Mouse (Mus musculus) intestine, embryonic 14.5 days (tissue): ENCODE data around the gene Ttc12. TPM values are rescaled to one million over a fixed set of nuclear protein-coding genes. Genes with fewer than 3 reads are reported as not detected.

Experiments
- ATAC-seq: fragments of 200-750 bp; cut with Nextera tagmentation; replicated peaks from 2 replicates; pipeline ENCODE4 v1.8.0; 2017; ENCODE audit warnings: low read depth, moderate number of reproducible peaks, moderate TSS enrichment, moderate library complexity; ENCODE audit not compliant: low FRiP score, low TSS enrichment
- DNase-seq: peaks from one replicate; pipeline ENCODE4 v3.0.0-alpha.2; 2018; ENCODE audit warnings: low spot score
- H3K27ac ChIP-seq: fragments of 300-500 bp; sonication (generic); 2 replicates; pipeline ENCODE4 v1.5.1; 2014; ENCODE audit warnings: low read depth, mild to moderate bottlenecking, control low read depth
- H3K27me3 ChIP-seq: fragments of 300-500 bp; sonication (generic); replicated peaks from 2 replicates; pipeline ENCODE4 v1.6.1; 2014; ENCODE audit warnings: low read length, control low read depth; ENCODE audit not compliant: control insufficient read depth, insufficient read depth
- H3K36me3 ChIP-seq: fragments of 300-500 bp; sonication (generic); 2 replicates; pipeline ENCODE4 v1.6.1; 2014; ENCODE audit warnings: low read length, control low read depth; ENCODE audit not compliant: control insufficient read depth, insufficient read depth
- H3K4me1 ChIP-seq: fragments of 300-500 bp; sonication (generic); replicated peaks from 2 replicates; pipeline ENCODE4 v1.6.1; 2014; ENCODE audit warnings: low read length, control low read depth, mixed read lengths; ENCODE audit not compliant: control insufficient read depth, insufficient read depth
- H3K4me2 ChIP-seq: fragments of 300-500 bp; sonication (generic); 2 replicates; pipeline ENCODE4 v1.6.1; 2014; ENCODE audit warnings: low read length
- H3K4me3 ChIP-seq: fragments of 300-500 bp; sonication (generic); 2 replicates; pipeline ENCODE4 v1.5.1; 2014; ENCODE audit warnings: low read depth, low read length, control low read depth, mixed read lengths
- H3K9ac ChIP-seq: fragments of 300-500 bp; sonication (generic); 2 replicates; pipeline ENCODE4 v1.6.1; 2014; ENCODE audit warnings: mild to moderate bottlenecking, low read length
- H3K9me3 ChIP-seq: fragments of 300-500 bp; sonication (generic); 2 replicates; pipeline ENCODE4 v1.6.1; 2016; ENCODE audit warnings: low read length, control low read depth; ENCODE audit not compliant: control insufficient read depth
- WGBS: fragments of 180-500 bp; shearing (Covaris S2); extraction: QIAGEN DNeasy Blood & Tissue Kit; methylation state at CpG from one replicate; pipeline ENCODE4 v1.1.7; 2014; 5-methylcytosine and 5-hydroxymethylcytosine counted together
- polyA plus RNA-seq: library from polyadenylated mRNA; unstranded; fragments of >200 nt; fragmentation: Nextera tagmentation; extraction: Ambion mirVana; gene quantifications from 2 replicates; pipeline ENCODE4 v1.2.1, GENCODE M21; 2014

Gene Ttc12
- polyA plus RNA-seq, result 0.97 and 1.1 TPM in 2 replicates

GRCm38 (mm10) chr9:49485892-49486311 is at the start of gene Ttc12:
Gene Ttc12, minus strand, starts transcription at chr9:49486225.
- WGBS, result 1% methylated on average over 18 of the region's 18 CpGs

GRCm38 (mm10) chr9:49534958-49535357 is 48.9 kb upstream of the Ttc12 start:
- 39% methylated on average over 4 of the region's 4 CpGs for WGBS
- DNase-seq (no peak), ATAC-seq (no peak)
- Histone ChIP-seq H3K4me3 (no peak overlapping the region), H3K4me1 (peaks cover 6% of the 10 kb centered on the region; the same call in 1 of the 2 replicates), H3K9me3 (no peaks in the 10 kb centered on the region), H3K4me2 (no peak overlapping the region), H3K27me3 (no peaks in the 10 kb centered on the region), H3K27ac (no peak overlapping the region), H3K36me3 (peaks cover 8% of the 10 kb centered on the region), H3K9ac (no peak overlapping the region)

More at GRCm38 (mm10) chr9:49485892-49486311, at the start of gene Ttc12:
- Histone ChIP-seq H3K9ac (peak within 1 kb of the TSS; percentile 34), H3K4me3 (peak within 1 kb of the TSS; percentile 47), H3K4me1 (0 out of 2 replicates have a peak, but pooled peaks cover 12% of the 10 kb centered on the region), H3K27ac (no peak within 1 kb of the TSS), H3K4me2 (peak within 1 kb of the TSS; percentile 79), H3K27me3 (no peaks in the 10 kb centered on the region), H3K36me3 (no peaks in the 10 kb centered on the region), H3K9me3 (no peaks in the 10 kb centered on the region)
- ATAC-seq, result peak; percentile 84
- peak; percentile 86 for DNase-seq

GRCm38 (mm10) chr9:49533912-49534491 is 48.0 kb upstream of the Ttc12 start:
- 43% methylated on average over 6 of the region's 8 CpGs for WGBS
- Histone ChIP-seq H3K4me1 (peaks cover 6% of the 10 kb centered on the region; the same call in 1 of the 2 replicates), H3K9me3 (no peaks in the 10 kb centered on the region), H3K27ac (no peak overlapping the region), H3K27me3 (no peaks in the 10 kb centered on the region), H3K4me2 (no peak overlapping the region), H3K36me3 (peaks cover 8% of the 10 kb centered on the region), H3K9ac (no peak overlapping the region), H3K4me3 (no peak overlapping the region)
- ATAC-seq, result no peak
- no peak for DNase-seq

DNA sequence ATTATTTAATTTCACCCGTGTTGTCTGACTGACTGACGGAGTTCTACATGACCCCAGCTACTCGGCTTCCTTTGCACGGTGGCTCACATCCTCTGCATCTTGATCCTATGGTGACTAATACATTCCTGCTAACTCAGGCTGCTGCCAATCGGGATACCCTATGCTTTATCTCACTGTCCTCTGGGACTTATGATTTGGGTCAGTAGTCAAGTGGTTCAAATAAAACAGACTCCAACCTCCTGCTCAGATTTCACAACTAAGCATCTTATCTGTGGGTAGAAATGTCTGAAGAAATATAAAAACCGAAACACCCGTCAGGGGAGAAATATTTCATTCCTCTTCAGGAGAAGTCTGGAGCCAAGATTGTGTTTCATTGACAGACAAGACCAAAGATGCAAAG is 47.4 kb upstream of the Ttc12 start:
- Histone ChIP-seq H3K9me3 (no peaks in the 10 kb centered on the region), H3K27ac (no peak overlapping the region), H3K27me3 (no peaks in the 10 kb centered on the region), H3K9ac (no peak overlapping the region), H3K4me1 (peaks cover 6% of the 10 kb centered on the region; the same call in 1 of the 2 replicates), H3K36me3 (peaks cover 12% of the 10 kb centered on the region), H3K4me3 (no peak overlapping the region), H3K4me2 (no peak overlapping the region)
- DNase-seq (no peak), ATAC-seq (no peak)
- WGBS, result 57% methylated on average over 7 of the region's 7 CpGs

DNA sequence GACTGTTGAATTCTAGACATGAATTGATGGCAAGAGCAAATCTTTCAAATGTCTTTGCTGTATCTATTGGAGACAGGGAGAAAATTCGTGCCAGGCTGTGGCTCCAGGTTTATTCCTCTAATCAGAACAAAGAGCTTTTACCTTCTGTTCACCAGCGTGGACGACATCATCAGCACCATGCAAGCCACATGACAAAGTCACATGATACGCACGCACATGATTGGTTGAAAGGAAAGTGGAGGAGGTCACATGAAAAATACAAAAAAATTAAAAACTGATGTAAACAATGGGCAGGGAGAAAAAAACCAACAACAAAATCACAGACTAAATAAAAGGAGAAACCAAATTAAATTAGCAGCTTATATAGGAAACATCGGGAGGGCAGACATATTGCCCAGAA is 45.8 kb upstream of the Ttc12 start:
- WGBS, result 92% methylated on average over 6 of the region's 6 CpGs
- Histone ChIP-seq H3K27me3 (no peaks in the 10 kb centered on the region), H3K4me3 (no peak overlapping the region), H3K36me3 (peaks cover 12% of the 10 kb centered on the region), H3K9me3 (no peaks in the 10 kb centered on the region), H3K27ac (no peak overlapping the region), H3K4me2 (no peak overlapping the region), H3K9ac (no peak overlapping the region), H3K4me1 (peaks cover 6% of the 10 kb centered on the region; the same call in 1 of the 2 replicates)
- DNase-seq (no peak), ATAC-seq (no peak)

DNA sequence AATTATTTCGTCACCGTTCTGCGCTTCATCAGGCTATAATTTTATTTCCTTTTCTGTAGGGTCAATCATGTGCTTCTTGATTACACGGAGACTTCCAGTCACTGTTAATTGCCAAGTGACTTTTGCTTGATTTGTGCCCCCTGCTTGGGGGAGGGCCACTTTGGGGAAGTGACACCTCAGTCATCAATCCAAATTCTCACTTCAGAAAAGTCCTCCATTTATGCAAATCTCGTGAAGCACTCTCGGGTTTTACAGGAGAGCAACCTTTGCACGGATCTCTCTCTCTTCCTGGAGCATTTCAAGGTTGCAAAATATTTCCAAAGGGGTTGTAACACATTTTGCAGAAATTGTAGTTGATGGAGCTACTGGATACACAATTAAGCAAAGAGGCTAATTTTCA is 45.2 kb upstream of the Ttc12 start:
- Histone ChIP-seq H3K4me3 (no peak overlapping the region), H3K27ac (no peak overlapping the region), H3K36me3 (peaks cover 12% of the 10 kb centered on the region), H3K4me2 (no peak overlapping the region), H3K9ac (no peak overlapping the region), H3K4me1 (peaks cover 6% of the 10 kb centered on the region; the same call in 1 of the 2 replicates), H3K27me3 (no peaks in the 10 kb centered on the region), H3K9me3 (no peaks in the 10 kb centered on the region)
- WGBS, result 47% methylated on average over 7 of the region's 7 CpGs
- DNase-seq, result no peak
- no peak for ATAC-seq

- ATAC-seq, result no peak
- 57% methylated on average over 4 of the region's 4 CpGs for WGBS
Observed at GRCm38 (mm10) chr9:49530739-49531138, 44.7 kb upstream of the Ttc12 start.

DNA sequence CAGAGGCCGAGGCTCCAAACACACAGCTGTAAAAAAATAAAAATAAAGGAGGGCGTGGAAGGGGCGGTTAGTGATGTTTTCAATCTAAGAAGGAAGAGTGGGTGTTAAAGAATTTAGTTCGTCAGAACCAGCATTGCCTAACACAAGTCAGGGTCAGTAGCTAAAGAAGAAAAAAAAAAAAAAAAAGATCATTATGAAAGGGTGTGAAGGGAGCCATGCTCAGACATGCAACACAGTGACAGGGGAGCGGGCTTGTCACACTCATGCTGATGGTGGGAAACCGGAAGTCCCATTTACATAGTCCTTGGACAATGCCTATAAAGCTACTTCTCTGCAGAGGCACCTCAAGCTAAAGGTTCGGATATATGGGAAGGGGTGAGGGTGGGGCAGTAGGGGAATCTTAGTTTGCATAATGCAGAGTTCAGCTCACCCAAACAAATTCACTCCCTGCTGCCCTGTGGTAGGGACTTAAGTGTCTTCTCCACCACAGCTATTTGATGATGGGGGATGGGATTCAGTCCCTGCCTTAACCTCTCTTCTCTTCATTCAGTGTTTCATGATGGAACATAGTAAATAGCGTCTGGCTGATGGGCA is 43.4 kb upstream of the Ttc12 start:
- Histone ChIP-seq H3K4me3 (no peak overlapping the region), H3K27ac (no peak overlapping the region), H3K9ac (no peak overlapping the region), H3K4me2 (no peak overlapping the region), H3K27me3 (no peaks in the 10 kb centered on the region), H3K9me3 (no peaks in the 10 kb centered on the region), H3K4me1 (0 out of 2 replicates have a peak, but pooled peaks cover 3% of the 10 kb centered on the region), H3K36me3 (peaks cover 12% of the 10 kb centered on the region)
- WGBS, result 72% methylated on average over 8 of the region's 8 CpGs
- ATAC-seq (no peak), DNase-seq (no peak)

More at GRCm38 (mm10) chr9:49530739-49531138, 44.7 kb upstream of the Ttc12 start:
- Histone ChIP-seq H3K4me3 (no peak overlapping the region), H3K4me2 (no peak overlapping the region), H3K9me3 (no peaks in the 10 kb centered on the region), H3K27ac (no peak overlapping the region), H3K4me1 (peaks cover 4% of the 10 kb centered on the region; the same call in 1 of the 2 replicates), H3K36me3 (peaks cover 12% of the 10 kb centered on the region), H3K27me3 (no peaks in the 10 kb centered on the region), H3K9ac (no peak overlapping the region)
- no peak for DNase-seq
